Mouse (Mus musculus): ENCODE data around the gene Vsnl1. TPM values are rescaled to one million over a fixed set of nuclear protein-coding genes. Genes with fewer than 3 reads are reported as not detected.

Gene Vsnl1
- 1.9 TPM in 1 of 2 replicates, not detected in the other for polyA plus RNA-seq (2011; ENCODE audit: insufficient read length, low read depth, missing spikeins)

DNA sequence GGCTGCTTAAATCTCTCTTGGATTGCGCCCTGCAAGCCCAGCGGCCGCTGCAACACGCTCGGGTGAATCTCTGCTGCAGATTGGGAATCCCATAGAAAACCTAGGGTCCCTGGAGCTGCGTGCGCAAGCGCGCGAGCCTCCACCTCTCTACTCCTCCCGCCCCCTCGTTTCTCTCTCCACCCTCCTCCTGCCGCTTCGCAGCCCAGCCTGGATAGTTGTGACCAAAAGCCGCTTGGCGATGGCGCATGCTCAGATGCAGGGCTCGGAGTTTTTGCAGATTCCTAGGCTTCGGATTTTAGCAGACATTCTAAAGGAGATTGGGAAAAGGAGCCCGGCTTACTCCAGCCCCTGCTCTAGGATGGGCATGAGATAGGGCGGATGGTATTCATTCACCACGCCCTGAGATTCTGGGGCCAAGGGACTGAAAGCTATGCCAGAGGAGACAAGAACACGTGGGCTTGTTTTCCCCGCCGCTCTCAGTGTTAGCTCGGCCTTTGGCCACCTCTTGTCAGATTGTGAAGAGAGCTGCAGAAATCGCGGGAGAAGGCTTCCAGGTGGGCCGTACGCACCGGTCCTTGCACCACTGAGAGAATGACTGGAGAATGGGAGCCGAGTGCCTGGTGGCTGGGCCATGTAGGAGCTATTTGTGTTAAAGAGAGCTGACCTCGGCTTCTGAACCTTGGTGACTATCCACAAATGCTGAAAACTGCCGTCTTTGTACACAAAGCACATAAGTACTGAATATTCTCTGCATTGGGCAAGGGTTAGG, at the start of gene Vsnl1:
Gene Vsnl1, minus strand, starts transcription at position 117 of the 769 bp plus-strand sequence.
- no peak within 1 kb of the TSS for H3K27ac ChIP-seq (ENCODE audit: insufficient read depth, low read length)
- no peak for TF ChIP-seq CTCF (IDR thresholded peaks at IDR 0.05; ENCODE audit: borderline replicate concordance, insufficient read depth, low read length)
- no peak for TF ChIP-seq POLR2A (IDR thresholded peaks at IDR 0.05; ENCODE audit: low read depth, low read length)
- H3K4me1 ChIP-seq (ENCODE audit: control insufficient read depth, insufficient read depth, low read length), result 0 out of 2 replicates have a peak, but pooled peaks cover 1% of the 10 kb centered on the region
- H3K4me3 ChIP-seq (ENCODE audit: insufficient read depth, low read length), result peak within 1 kb of the TSS; percentile 47

GRCm38 (mm10) chr12:11456632-11457031, 20.2 kb upstream of the Vsnl1 start:
- Histone ChIP-seq H3K4me1 (ENCODE audit: control insufficient read depth, insufficient read depth, low read length) (no peaks in the 10 kb centered on the region), H3K4me3 (ENCODE audit: insufficient read depth, low read length) (no peak overlapping the region), H3K27ac (ENCODE audit: insufficient read depth, low read length) (no peak overlapping the region)
- no peak for TF ChIP-seq CTCF (IDR thresholded peaks at IDR 0.05; ENCODE audit: borderline replicate concordance, insufficient read depth, low read length)
- TF ChIP-seq POLR2A (IDR thresholded peaks at IDR 0.05; ENCODE audit: low read depth, low read length), result no peak

- Histone ChIP-seq H3K27ac (ENCODE audit: insufficient read depth, low read length) (no peak overlapping the region), H3K4me1 (ENCODE audit: control insufficient read depth, insufficient read depth, low read length) (no peaks in the 10 kb centered on the region), H3K4me3 (ENCODE audit: insufficient read depth, low read length) (peak overlapping the region; percentile 49)
- TF ChIP-seq POLR2A (IDR thresholded peaks at IDR 0.05; ENCODE audit: low read depth, low read length) (no peak), CTCF (IDR thresholded peaks at IDR 0.05; ENCODE audit: borderline replicate concordance, insufficient read depth, low read length) (no peak)
Measured at GRCm38 (mm10) chr12:11456213-11456612, 19.8 kb upstream of the Vsnl1 start.

GRCm38 (mm10) chr12:11455549-11456194, 19.3 kb upstream of the Vsnl1 start, which contains the start of gene Rad51ap2:
Gene Rad51ap2 (plus strand): TSS chr12:11456079.
- H3K27ac ChIP-seq (ENCODE audit: insufficient read depth, low read length), result no peak within 1 kb of the TSS

GRCm38 (mm10) chr12:11454146-11454545, 17.7 kb upstream of the Vsnl1 start:
- Histone ChIP-seq H3K27ac (ENCODE audit: insufficient read depth, low read length) (no peak overlapping the region), H3K4me1 (ENCODE audit: control insufficient read depth, insufficient read depth, low read length) (no peaks in the 10 kb centered on the region), H3K4me3 (ENCODE audit: insufficient read depth, low read length) (no peak overlapping the region)
- no peak for TF ChIP-seq POLR2A (IDR thresholded peaks at IDR 0.05; ENCODE audit: low read depth, low read length)
- no peak for TF ChIP-seq CTCF (IDR thresholded peaks at IDR 0.05; ENCODE audit: borderline replicate concordance, insufficient read depth, low read length)

More at GRCm38 (mm10) chr12:11455549-11456194, 19.3 kb upstream of the Vsnl1 start, which contains the start of gene Rad51ap2:
- peak; percentile 66 for TF ChIP-seq POLR2A (IDR thresholded peaks at IDR 0.05; ENCODE audit: low read depth, low read length)
- no peak for TF ChIP-seq CTCF (IDR thresholded peaks at IDR 0.05; ENCODE audit: borderline replicate concordance, insufficient read depth, low read length)
- no peaks in the 10 kb centered on the region for H3K4me1 ChIP-seq (ENCODE audit: control insufficient read depth, insufficient read depth, low read length)
- peak within 1 kb of the TSS; percentile 49 for H3K4me3 ChIP-seq (ENCODE audit: insufficient read depth, low read length)

- no peak overlapping the region for H3K27ac ChIP-seq (ENCODE audit: insufficient read depth, low read length)
Measured at GRCm38 (mm10) chr12:11437907-11438447, 1.6 kb upstream of the Vsnl1 start.

GRCm38 (mm10) chr12:11437266-11437906, 973 bp upstream of the Vsnl1 start:
- TF ChIP-seq CTCF (IDR thresholded peaks at IDR 0.05; ENCODE audit: borderline replicate concordance, insufficient read depth, low read length), result 0 out of 2 replicates have a peak, but pooled peaks have one; percentile 23
- no peak for TF ChIP-seq POLR2A (IDR thresholded peaks at IDR 0.05; ENCODE audit: low read depth, low read length)
- H3K4me3 ChIP-seq (ENCODE audit: insufficient read depth, low read length), result no peak overlapping the region
- H3K27ac ChIP-seq (ENCODE audit: insufficient read depth, low read length), result no peak overlapping the region
- H3K4me1 ChIP-seq (ENCODE audit: control insufficient read depth, insufficient read depth, low read length), result 0 out of 2 replicates have a peak, but pooled peaks cover 1% of the 10 kb centered on the region

More at GRCm38 (mm10) chr12:11437907-11438447, 1.6 kb upstream of the Vsnl1 start:
- TF ChIP-seq CTCF (IDR thresholded peaks at IDR 0.05; ENCODE audit: borderline replicate concordance, insufficient read depth, low read length), result no peak
- no peak for TF ChIP-seq POLR2A (IDR thresholded peaks at IDR 0.05; ENCODE audit: low read depth, low read length)
- Histone ChIP-seq H3K4me3 (ENCODE audit: insufficient read depth, low read length) (no peak overlapping the region), H3K4me1 (ENCODE audit: control insufficient read depth, insufficient read depth, low read length) (0 out of 2 replicates have a peak, but pooled peaks cover 1% of the 10 kb centered on the region)

DNA sequence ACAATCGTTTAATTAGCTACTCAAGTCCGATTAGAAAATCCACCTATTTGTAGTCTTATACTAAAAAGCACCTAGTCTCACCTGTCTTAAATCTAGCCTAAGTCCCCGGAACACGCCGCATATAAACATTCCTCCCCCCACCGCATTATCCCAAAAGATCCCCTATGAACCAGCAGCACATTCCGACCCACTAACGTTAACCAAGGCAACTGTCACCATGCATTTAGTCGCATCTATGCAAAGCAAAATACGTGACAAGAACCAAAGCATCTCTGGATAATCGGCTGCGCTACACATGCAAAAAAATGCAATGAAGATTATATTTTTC, 426 bp downstream of the Vsnl1 start:
- H3K4me3 ChIP-seq (ENCODE audit: insufficient read depth, low read length), result peak overlapping the region; percentile 47
- TF ChIP-seq POLR2A (IDR thresholded peaks at IDR 0.05; ENCODE audit: low read depth, low read length) (no peak), CTCF (IDR thresholded peaks at IDR 0.05; ENCODE audit: borderline replicate concordance, insufficient read depth, low read length) (no peak)
- no peak overlapping the region for H3K27ac ChIP-seq (ENCODE audit: insufficient read depth, low read length)
- 0 out of 2 replicates have a peak, but pooled peaks cover 1% of the 10 kb centered on the region for H3K4me1 ChIP-seq (ENCODE audit: control insufficient read depth, insufficient read depth, low read length)

Data from embryonic fibroblast, embryonic 13.5 days (primary cell).